Mouse (Mus musculus) spleen, adult 2 months (tissue): ENCODE measurements around the gene Map4. TPM values are rescaled to one million over a fixed set of nuclear protein-coding genes. Genes with fewer than 3 reads are reported as not detected.

Experiments used
- DNase-seq, 2 experiments: peaks; one replicate each; pipeline versions ENCODE4 v3.0.0 to v3.0.0-alpha.2; 2012 to 2021; ENCODE audit warnings: low spot score in 2 of 2, low read depth in 1 of 2
- H3K27ac ChIP-seq: fragments of 200-500 bp; 2 replicates; pipeline ENCODE4 v1.5.1; 2012; ENCODE audit warnings: low read length, inconsistent platforms; ENCODE audit not compliant: insufficient read depth
- H3K27me3 ChIP-seq: fragments of 200-500 bp; 2 replicates; pipeline ENCODE4 v1.6.1; 2012; ENCODE audit warnings: mild to moderate bottlenecking, moderate library complexity, low read length, inconsistent platforms; ENCODE audit not compliant: control insufficient read depth, insufficient read depth
- H3K36me3 ChIP-seq: fragments of 200-500 bp; 2 replicates; pipeline ENCODE4 v1.6.1; 2012; ENCODE audit warnings: mild to moderate bottlenecking, low read length, inconsistent platforms; ENCODE audit not compliant: control insufficient read depth, insufficient read depth
- H3K4me1 ChIP-seq: fragments of 200-500 bp; 2 replicates; pipeline ENCODE4 v1.6.1; 2011; ENCODE audit warnings: inconsistent platforms; ENCODE audit not compliant: control insufficient read depth, insufficient read depth, insufficient read length
- H3K4me3 ChIP-seq: fragments of 200-500 bp; 2 replicates; pipeline ENCODE4 v1.5.1; 2011; ENCODE audit warnings: mild to moderate bottlenecking, inconsistent platforms; ENCODE audit not compliant: insufficient read depth, insufficient read length; ENCODE audit errors: extremely low read depth
- CTCF ChIP-seq: fragments of 200-500 bp; IDR thresholded peaks from 2 replicates; pipeline ENCODE4 v1.5.1; 2011; ENCODE audit warnings: mild to moderate bottlenecking, inconsistent platforms; ENCODE audit not compliant: insufficient read depth, insufficient read length, insufficient replicate concordance; ENCODE audit errors: extremely low read depth
- POLR2A ChIP-seq: fragments of 200-500 bp; IDR thresholded peaks from 2 replicates; pipeline ENCODE4 v1.6.1; 2011; ENCODE audit warnings: low read depth, low read length, inconsistent platforms
- WGBS: fragments of 180-500 bp; shearing (Covaris S2); methylation state at CpG from one replicate; pipeline ENCODE4 v1.1.7; 2018; 5-methylcytosine and 5-hydroxymethylcytosine counted together
- polyA plus RNA-seq: library from polyadenylated mRNA; depleted of rRNA; stranded (reverse); fragments of >200 nt; gene quantifications from 2 replicates; pipeline ENCODE4 v1.2.3, GENCODE M21; 2012; rRNA removed

Map4 gene
- polyA plus RNA-seq, result 103 and 119 TPM in 2 replicates

DNA sequence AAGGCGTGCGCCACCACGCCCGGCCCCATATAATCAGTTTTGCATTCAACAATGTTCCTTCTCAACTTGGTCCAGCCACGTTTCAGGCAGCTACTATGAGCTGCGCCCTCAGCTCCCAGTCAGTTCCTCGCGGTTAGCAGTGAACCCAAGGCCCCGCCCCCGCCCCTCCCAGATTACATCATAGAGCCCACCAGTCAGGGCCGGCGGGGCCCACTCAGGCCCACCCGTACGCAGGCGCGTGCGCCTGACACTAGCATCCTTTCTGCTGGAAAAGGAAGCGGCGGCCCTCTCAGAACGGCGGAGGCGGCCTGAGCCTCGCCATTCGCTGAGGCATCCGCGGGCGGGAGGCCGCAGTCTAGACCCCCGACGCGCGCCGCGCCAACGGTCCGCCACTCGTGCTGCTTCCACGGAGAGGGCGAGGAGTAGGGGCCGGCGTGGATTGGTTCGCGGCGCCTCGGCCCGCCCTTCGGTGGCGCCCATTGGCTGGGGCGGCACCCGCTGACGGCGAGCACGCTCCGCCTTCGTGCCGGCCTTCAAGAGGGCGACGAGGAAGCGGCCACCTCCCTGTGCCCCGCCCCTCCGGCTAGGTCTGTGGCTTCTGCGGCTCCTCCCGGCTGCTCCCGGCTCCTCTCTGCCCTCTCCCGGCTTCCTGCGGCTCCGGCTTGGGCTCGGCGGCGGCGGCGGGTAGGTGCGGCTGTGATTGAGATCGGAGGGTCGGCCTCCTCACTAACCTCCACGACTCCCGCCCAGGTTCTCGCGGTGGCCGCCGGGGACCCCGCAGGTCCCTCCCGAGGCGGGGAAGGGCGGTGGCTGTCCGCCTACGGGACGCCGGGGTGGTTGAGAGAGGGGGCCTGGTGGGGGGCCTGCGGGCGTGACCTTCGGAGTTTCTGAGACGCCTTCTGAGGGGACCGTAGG, at the start of gene Map4:
Map4 (plus strand) TSS at position 204 of the 915 bp plus-strand sequence.
- H3K4me3 ChIP-seq, result peak within 1 kb of the TSS; percentile 73
- TF ChIP-seq POLR2A (peak; percentile 12; the same call in 1 of the 2 replicates), CTCF (no peak)
- peak within 1 kb of the TSS; percentile 91 for H3K27ac ChIP-seq
- 1% methylated on average over 92 of the region's 94 CpGs for WGBS
- no peaks in the 10 kb centered on the region for H3K36me3 ChIP-seq
- H3K4me1 ChIP-seq, result peaks cover 3% of the 10 kb centered on the region
- no peaks in the 10 kb centered on the region for H3K27me3 ChIP-seq
- peak; percentile 88 to 97 for DNase-seq

DNA sequence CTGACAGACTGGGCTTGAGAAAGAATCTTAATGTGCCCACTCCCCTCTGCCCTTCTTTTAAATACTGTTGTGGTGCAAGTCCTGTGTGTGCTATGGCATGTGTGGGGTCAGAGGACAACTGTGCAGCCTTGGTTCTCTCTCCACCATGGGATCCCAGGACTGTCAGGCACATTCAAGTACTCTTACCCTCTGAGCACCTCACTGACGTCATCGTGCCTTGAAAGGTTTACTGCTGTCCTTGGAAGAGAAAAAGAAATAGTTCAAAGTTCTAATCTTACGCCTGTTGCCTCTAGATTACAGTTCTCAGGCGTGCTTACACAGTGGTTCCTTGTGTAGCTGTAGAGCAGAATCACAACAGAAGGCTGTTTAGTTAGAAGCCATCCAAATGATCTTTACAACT, 45.0 kb upstream of the Map4 start:
- Histone ChIP-seq H3K4me1 (no peaks in the 10 kb centered on the region), H3K27ac (no peak overlapping the region), H3K27me3 (no peaks in the 10 kb centered on the region), H3K4me3 (no peak overlapping the region), H3K36me3 (peaks cover 55% of the 10 kb centered on the region)
- WGBS, result 88% methylated on average over 4 of the region's 4 CpGs
- TF ChIP-seq POLR2A (no peak), CTCF (no peak)
- DNase-seq, result no peak

DNA sequence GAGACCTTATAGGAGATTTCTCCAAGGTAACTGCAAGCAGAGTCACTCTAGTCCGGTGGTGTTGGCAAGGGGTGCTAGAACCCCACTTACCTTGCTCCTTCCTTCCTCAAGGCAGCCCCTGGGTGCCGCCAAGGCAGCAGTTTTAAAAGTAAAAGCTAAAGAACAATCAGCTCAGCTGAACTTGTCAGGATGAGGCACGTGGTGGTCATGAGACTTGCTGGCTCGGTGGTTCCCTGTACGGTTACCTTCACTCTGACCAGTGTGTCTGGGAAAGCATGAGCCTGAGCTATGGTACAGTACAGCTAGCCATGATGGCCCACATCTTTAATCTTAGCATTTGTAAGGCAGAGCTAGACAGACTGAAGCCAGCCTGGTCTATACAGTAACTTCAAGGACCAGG, 43.9 kb upstream of the Map4 start:
- Histone ChIP-seq H3K4me1 (no peaks in the 10 kb centered on the region), H3K4me3 (no peak overlapping the region), H3K27ac (no peak overlapping the region), H3K36me3 (peaks cover 61% of the 10 kb centered on the region), H3K27me3 (no peaks in the 10 kb centered on the region)
- DNase-seq, result no peak
- 88% methylated on average over 5 of the region's 5 CpGs for WGBS
- TF ChIP-seq CTCF, result no peak
- no peak for TF ChIP-seq POLR2A

DNA sequence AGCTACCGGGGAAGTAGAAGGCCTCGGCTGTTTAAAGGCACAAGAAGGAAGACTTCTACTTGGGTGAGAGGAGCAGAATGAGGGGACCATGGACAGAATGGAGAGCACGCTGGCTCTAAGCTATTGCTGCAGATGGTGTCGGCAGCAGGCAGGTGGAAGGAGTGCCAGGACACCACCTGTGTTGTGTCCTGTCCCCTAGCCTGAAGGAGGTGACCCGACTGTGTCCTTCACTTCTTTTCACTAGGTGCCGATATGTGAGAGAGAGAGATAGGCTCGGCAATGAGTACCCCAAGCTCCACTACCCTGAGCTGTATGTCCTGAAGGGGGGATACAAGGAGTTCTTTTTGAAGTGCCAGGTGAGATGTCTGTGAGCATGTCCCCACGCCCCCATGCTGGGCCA, 39.8 kb upstream of the Map4 start:
- DNase-seq, result no peak
- no peak for TF ChIP-seq CTCF
- no peak for TF ChIP-seq POLR2A
- Histone ChIP-seq H3K36me3 (peaks cover 42% of the 10 kb centered on the region), H3K4me3 (no peak overlapping the region), H3K27ac (no peak overlapping the region), H3K4me1 (no peaks in the 10 kb centered on the region), H3K27me3 (no peaks in the 10 kb centered on the region)
- WGBS, result 95% methylated on average over 8 of the region's 8 CpGs

DNA sequence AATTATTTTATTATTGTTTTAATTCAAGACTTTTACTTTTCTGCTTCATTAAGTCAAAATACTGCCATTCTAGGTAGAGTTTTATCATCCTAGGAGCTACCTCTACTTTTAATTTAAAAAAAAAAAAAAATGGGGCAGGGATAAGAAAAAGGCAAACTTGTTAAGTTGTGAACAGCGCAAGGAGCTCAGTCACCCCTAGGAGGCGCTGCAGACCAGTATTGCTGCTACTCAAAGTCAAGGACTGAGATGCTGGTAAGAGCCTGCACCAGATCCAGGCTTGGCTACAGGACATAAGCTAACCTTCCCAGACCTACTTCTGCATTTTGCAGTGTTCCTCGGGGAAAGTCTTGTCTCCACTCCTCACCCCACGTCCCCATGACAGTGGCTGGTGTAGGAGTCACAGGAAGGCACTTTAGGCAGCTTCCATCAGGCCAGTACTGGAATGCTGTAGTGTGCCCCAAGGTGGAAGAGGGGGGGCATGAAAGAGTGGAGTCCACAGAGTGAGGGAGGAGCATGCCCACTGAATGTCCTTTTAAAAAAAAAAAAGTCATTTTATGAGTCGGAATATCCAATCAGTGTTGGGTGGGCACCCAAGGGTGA, 38.5 kb upstream of the Map4 start:
- peak; percentile 41 to 66 for DNase-seq
- H3K36me3 ChIP-seq, result peaks cover 34% of the 10 kb centered on the region
- 67% methylated on average over 5 of the region's 5 CpGs for WGBS

DNA sequence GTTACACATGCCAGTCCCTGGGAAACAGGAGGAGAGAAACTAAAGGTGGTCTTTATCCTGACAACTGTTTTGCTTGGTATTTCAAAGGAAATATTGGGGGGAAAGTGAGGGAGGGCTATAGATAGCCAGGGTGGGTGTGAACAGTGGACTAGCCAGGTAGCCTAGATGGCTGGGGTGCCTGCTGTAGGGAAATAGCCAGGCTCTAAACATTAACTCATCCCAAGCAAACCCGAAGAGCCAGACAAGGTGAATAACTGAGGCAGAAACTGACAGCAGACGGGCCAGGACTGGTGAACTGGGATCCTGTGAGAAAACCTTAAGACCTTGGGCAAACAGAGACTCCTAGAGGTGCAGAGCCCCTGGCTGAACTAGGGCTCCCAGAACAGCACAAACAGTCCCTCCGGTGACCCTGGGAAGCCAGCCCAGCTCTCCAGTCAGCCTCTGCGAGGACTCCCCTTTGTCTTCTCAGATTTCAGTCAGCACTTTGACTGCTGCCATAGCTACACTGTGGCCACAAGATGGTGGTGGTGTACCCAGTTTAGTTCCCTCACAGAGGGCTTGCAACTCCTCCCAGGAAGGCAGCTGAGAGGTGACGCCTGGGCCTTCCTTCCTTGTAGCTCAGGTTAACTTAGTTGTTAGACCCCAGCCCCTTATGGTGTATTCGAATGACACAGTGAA, 36.7 kb upstream of the Map4 start:
- H3K4me3 ChIP-seq, result no peak overlapping the region
- H3K27me3 ChIP-seq, result no peaks in the 10 kb centered on the region
- peak in 1 of 2 experiments; percentile 47 for DNase-seq
- H3K36me3 ChIP-seq, result peaks cover 22% of the 10 kb centered on the region
- no peaks in the 10 kb centered on the region for H3K4me1 ChIP-seq
- TF ChIP-seq POLR2A, result no peak
- TF ChIP-seq CTCF, result peak; percentile 61; the same call in 1 of the 2 replicates
- 56% methylated on average over 6 of the region's 6 CpGs for WGBS
- H3K27ac ChIP-seq, result no peak overlapping the region

More for the DNA sequence above, 38.5 kb upstream of the Map4 start:
- Histone ChIP-seq H3K4me1 (no peaks in the 10 kb centered on the region), H3K27ac (no peak overlapping the region), H3K27me3 (no peaks in the 10 kb centered on the region), H3K4me3 (no peak overlapping the region)
- TF ChIP-seq POLR2A (no peak), CTCF (peak; percentile 75; the same call in 1 of the 2 replicates)
